Mouse (Mus musculus) E14TG2a.4 (cell line): ENCODE measurements around the gene Crtc1.

Experiments
- CTCF ChIP-seq: conservative IDR thresholded peaks from 2 replicates; pipeline ENCODE4 v1.5.1; 2014; ENCODE audit warnings: low read length
- POU5F1 ChIP-seq: IDR thresholded peaks from 2 replicates; pipeline ENCODE4 v1.6.1; 2014; ENCODE audit warnings: low read length, borderline replicate concordance

- TF ChIP-seq CTCF (no peak), POU5F1 (no peak)
Observed at GRCm38 (mm10) chr8:70458462-70458861, 19.1 kb upstream of the Crtc1 start.
